Mouse (Mus musculus): ENCODE data around the gene Gm14548.
"Not testable (repeated sequence)": the region's sequence is repeated elsewhere in the genome, so short reads cannot be mapped to it uniquely, and the experiment has no call there.

Gene Gm14548

DNA sequence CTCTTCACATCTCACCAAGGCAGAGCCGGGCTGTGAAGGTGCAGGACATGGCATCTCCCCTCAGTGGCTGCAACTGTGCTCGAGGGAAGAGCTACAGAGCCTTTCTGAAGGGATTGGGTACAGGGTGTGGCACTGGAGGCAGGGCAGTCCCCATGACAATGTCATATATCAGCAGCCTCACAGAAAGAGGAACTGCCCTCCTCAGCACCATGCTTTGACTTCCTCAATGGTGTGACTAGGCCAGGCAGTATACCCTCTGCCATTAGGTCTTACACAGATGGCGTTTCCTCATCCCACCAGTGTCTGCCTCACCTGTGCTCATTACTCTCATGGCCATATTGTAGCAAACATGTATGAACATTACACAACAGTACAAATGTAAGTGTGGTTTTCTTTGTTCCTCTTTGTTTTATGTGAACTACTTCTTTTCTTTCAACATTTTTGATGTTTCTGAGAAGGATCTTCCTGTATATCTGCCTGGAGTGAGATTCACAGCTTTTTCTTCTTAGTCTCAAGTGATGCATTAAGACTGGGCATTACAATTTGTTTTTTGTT, at the start of gene Gm14548:
Gene Gm14548 (minus strand): TSS at position 85 of the 555 bp plus-strand sequence.
- POLR2A ChIA-PET, CTCF ChIA-PET: not testable (repeated sequence)

DNA sequence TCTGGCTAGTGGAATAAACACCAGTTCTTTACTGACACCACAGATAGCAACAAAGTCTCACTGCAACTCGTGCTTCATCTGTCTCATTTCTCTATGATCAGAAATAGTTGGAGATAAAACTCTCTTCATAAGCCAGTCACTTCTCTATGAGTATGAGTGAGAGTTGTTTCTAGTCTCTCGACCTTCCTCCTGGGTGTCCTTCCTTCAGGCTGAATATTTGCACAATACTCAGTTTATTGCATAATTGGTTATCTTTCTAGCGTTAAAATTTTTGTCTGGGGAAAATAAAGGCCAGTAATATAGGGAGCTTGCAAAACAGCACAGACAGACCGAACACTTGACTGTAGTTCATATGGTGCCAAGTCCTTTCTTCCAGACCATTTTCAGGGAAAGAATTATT, 48.2 kb upstream of the Gm14548 start:
- CTCF ChIA-PET: no interaction called here
- POLR2A ChIA-PET: no interaction called here

DNA sequence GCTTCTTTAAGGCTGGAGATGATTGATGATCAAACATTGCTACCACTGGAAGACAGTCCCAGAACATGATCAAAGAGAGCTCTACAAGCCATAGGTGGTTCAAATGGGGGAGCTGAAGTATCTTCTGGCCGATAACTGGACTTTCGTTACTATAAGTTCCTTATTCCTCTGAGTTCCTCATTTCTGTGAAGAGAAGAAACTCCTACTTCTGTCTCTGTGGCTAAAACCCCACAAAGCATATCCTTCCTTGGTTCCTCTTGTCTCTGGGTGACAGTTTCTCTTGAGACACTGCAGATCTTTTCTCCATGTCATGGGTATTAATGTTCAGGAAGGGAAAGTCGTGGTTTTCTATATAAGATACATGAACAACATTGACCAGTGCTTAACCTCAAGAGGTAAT, 43.0 kb upstream of the Gm14548 start:
- ChIA-PET POLR2A (interaction anchor here in 1 of 4 experiments (0.6 kb wide), 1 partner anchor 530 kb away, joined by 3 read pairs; no protein-coding TSS in a partner anchor), CTCF (interaction anchor here in 1 of 4 experiments (0.6 kb wide), 1 partner anchor 324 kb away, joined by 3 read pairs; the partner anchor contains the start of gene Ndufa3)

DNA sequence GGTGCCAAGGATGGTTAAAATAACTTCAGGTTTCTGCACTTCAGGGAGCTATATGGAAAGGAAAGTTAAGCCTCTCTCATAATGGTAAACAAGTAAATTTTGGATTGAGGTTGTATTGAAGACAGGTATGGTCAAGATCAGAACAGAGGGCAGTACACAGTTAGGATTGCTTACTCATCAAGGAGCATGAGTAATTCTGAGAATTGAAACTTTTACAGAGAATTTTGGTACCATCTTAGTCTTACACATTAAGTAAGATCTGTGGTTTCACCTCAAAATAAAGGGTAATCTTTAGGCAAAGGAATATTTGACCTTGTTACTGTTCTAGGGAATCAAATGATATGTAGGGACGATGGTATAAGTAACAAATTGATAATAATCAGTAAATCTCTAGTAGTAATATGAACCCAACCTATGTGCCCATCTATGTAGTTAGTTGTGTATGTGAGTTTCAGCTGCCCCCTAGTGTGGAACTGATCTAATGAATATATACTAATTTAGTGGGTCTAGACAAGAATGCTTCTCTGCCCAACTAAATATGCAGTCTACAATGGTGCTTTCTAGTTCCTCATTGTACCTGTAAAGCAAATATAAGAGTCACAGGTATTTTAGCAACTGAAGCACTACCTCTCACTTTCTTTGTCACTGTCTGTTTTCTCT, 42.1 kb upstream of the Gm14548 start:
- POLR2A ChIA-PET: interaction anchor here in 1 of 4 experiments (0.6 kb wide), 1 partner anchor 529 kb away, joined by 3 read pairs; no protein-coding TSS in a partner anchor

DNA sequence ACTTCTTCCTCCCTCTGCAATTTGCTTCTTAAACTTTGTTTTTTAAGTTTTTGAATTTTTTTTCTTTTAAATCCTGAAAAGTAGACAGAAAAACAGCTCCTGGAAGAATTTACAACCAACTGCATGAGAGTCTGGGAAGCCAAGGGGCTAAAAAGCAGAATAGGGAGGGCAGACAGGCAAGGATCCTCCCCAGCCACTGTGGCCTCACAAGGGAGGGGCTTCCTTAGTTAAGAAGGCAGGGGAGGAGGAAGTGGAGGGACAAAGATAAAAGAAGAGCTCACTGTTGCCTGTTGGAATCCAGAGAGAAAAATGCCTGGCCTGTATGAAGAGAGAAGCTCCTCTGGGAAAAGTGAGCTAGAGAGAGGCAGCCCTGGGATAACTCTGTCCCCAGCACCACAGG, 37.6 kb upstream of the Gm14548 start:
- CTCF ChIA-PET, POLR2A ChIA-PET: not testable (repeated sequence)

More for the DNA sequence above, 42.1 kb upstream of the Gm14548 start:
- CTCF ChIA-PET: interaction anchor here in 1 of 4 experiments (0.6 kb wide), 1 partner anchor 323 kb away, joined by 3 read pairs; the partner anchor contains the start of gene Ndufa3

DNA sequence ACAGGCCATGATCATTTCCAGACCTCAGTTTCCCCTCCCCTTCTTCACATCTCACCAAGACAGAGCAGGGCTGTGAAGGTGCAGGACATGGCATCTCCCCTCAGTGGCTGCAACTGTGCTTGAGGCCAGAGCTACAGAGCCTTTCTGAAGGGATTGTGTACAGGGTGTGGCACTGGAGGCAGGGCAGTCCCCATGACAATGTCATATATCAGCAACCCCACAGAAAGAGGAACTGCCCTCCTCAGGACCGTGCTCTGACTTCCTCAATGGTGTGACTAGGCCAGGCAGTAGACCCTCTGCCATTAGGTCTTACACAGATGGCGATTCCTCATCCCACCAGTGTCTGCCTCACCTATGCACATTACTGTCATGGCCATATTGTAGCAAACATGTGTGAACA, 17.5 kb upstream of the Gm14548 start, which contains the start of gene Lilra6:
Gene Lilra6 (minus strand): TSS at position 117 of the 400 bp plus-strand sequence.
- POLR2A ChIA-PET: not testable (repeated sequence)

DNA sequence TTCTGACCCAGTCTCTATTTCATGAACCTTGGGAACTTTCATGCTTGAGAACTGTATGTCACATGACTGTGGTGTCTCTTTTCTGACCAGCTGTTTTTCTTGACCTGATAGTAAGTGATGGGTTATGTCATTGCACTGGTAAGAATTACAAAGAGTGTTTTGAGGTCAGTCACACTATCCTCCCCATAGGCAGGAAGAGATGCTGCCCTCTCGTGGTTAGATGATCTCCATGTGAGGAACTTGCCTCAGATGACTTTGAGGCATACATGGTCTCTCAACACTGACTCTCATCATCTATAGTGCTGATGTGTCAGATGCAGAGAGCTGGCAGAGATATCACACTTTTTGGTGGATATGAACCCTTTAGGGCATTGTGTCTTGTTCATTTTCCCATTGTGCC, 5.8 kb upstream of the Gm14548 start:
- POLR2A ChIA-PET: interaction anchor here in 2 of 4 experiments (1.0 to 1.2 kb wide), 2 partner anchors 194 to 196 kb away, joined by 3 read pairs; no protein-coding TSS in a partner anchor
- CTCF ChIA-PET: interaction anchor here in 1 of 4 experiments (0.6 kb wide), 1 partner anchor 615 kb away, joined by 9 read pairs; the partner anchor contains the start of genes Myadm and Prkcg

More for the DNA sequence above, 17.5 kb upstream of the Gm14548 start, which contains the start of gene Lilra6:
- CTCF ChIA-PET: not testable (repeated sequence)

DNA sequence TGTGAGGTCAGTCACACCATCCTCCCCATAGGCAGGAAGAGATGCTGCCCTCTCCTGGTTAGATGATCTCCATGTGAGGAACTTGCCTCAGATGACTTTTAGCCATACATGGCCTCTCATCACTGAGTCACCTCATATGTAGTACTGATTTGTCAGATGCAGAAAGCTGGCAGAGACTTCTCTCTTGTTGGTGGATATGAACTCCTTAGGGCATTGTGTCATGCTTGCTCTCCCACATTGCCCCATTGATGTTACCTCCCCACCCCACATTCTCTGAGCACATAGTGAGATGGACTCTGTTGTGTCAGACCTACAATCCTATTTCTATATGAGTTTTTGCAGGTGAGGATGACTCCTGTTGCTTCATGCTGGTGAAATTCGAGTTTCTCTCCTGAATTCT, 22.9 kb downstream of the Gm14548 start:
- POLR2A ChIA-PET, CTCF ChIA-PET: not testable (repeated sequence)

DNA sequence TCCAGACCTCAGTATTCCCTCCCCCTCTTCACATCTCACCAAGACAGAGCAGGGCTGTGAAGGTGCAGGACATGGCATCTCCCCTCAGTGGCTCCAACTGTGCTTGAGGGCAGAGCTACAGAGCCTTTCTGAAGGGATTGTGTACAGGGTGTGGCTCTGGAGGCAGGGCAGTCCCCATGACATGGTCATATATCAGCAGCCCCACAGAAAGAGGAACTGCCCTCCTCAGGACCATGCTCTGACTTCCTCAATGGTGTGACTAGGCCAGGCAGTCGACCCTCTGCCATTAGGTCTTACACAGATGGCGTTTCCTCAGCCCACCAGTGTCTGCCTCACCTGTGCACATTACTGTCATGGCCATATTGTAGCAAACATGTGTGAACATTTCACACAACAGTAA, 53.0 kb downstream of the Gm14548 start, which contains the start of gene Pira2:
Gene Pira2 (minus strand): TSS at position 101 of the 400 bp plus-strand sequence.
- CTCF ChIA-PET, POLR2A ChIA-PET: not testable (repeated sequence)

DNA sequence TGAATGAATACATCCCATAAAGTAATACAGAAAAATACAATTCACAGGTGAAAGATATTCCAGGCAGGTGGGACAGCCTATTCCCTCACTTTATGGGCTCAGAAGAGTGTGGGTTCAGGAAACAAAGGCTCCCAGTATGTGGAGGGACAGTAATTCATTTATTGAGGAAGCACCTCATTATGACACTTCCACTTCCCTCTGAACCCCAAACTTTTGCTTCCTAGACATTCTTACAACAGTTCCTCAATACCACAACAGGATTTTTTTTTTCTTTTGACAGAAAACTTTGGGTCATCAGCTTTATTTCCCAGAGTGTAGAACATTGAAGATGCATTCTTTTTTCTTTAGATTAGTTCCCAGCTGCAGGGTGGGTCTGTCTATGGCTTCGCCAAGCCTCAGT, 60.1 kb downstream of the Gm14548 start:
- POLR2A ChIA-PET: not testable (repeated sequence)

More for the DNA sequence above, 60.1 kb downstream of the Gm14548 start:
- CTCF ChIA-PET: not testable (repeated sequence)
